ENCODE assay signal across 15 mouse cellular contexts in genomic region chr11:59289706-59290105, GRCm38 (mm10). TPM values are rescaled to one million over a fixed set of nuclear protein-coding genes. Genes with fewer than 3 reads are reported as not detected.
A peak's percentile ranks its signal among the peaks of the same experiment; 100 is the strongest.
DNase-seq lines count a peak whose midpoint lies in the region; ATAC-seq and TF ChIP-seq lines count a peak whose summit lies in the region.
"Had no signal": no experiment of that assay in that cellular context is flagged by ENCODE, and none has a peak within 500 bp of the region (broad histone marks: within the 10 kb centered on the region; RNA-seq: fewer than 3 reads in every experiment).

No protein-coding gene starts in this region.

- no peaks in the 10 kb centered on the region for H3K9me3 ChIP-seq in kidney, embryonic 14.5 days (ENCODE audit: control insufficient read depth, low read length)
- no peaks in the 10 kb centered on the region for H3K9me3 ChIP-seq in hindbrain, embryonic 14.5 days (ENCODE audit: control insufficient read depth, low read length)
- H3K9me3 ChIP-seq in midbrain, postnatal 0 days (ENCODE audit: low read length) = no peaks in the 10 kb centered on the region

- H3K27me3 ChIP-seq in kidney, embryonic 14.5 days (ENCODE audit: control insufficient read depth, insufficient read depth, low read length) = peaks cover 86% of the 10 kb centered on the region
- H3K27me3 ChIP-seq in hindbrain, embryonic 14.5 days (ENCODE audit: control insufficient read depth, insufficient read depth, low read length) = peaks cover 84% of the 10 kb centered on the region
- peaks cover 82% of the 10 kb centered on the region for H3K27me3 ChIP-seq in midbrain, postnatal 0 days (ENCODE audit: insufficient read depth, low read length)

- H3K27ac ChIP-seq in kidney, embryonic 14.5 days (ENCODE audit: low read depth, low read length) = no peak overlapping the region
- H3K27ac ChIP-seq in hindbrain, embryonic 14.5 days = no peak overlapping the region
- no peak overlapping the region for H3K27ac ChIP-seq in midbrain, postnatal 0 days (ENCODE audit: low read depth, low read length)

- no peak for DNase-seq in kidney, adult 8-10 months
- peak; percentile 20 for DNase-seq in c-Kit-positive CD71-positive TER-119-positive erythroid progenitor cells, embryonic 14.5 days (ENCODE audit: low spot score)
- no peak for DNase-seq in hindbrain, embryonic 14.5 days (ENCODE audit: low spot score)
- no peak for DNase-seq in midbrain, postnatal 0 days (ENCODE audit: low spot score)
- no peak for DNase-seq in frontal cortex, adult 2 months (ENCODE audit: extremely low spot score in 1 of 2, low spot score in 1 of 2)
- DNase-seq in urinary bladder, postnatal 14 days (ENCODE audit: low spot score) = no peak
- DNase-seq: adrenal gland, postnatal 10 days; gastrocnemius, postnatal 25 days; kidney, adult 18-20 months; right cerebral cortex, postnatal 25 days; thymus, postnatal 36 days had no signal

- H3K4me3 ChIP-seq in kidney, embryonic 14.5 days (ENCODE audit: low read length) = peak overlapping the region; percentile 13; the same call in 1 of the 2 replicates
- peak overlapping the region; percentile 26 for H3K4me3 ChIP-seq in hindbrain, embryonic 14.5 days (replicated peaks; ENCODE audit: low read length)
- peak overlapping the region; percentile 18; the same call in 1 of the 2 replicates for H3K4me3 ChIP-seq in midbrain, postnatal 0 days (ENCODE audit: low read depth, low read length)
- H3K4me3 ChIP-seq: myocyte had no signal

- no peak for ATAC-seq in kidney, embryonic 14.5 days (ENCODE audit: low FRiP score, low TSS enrichment)
- no peak for ATAC-seq in hindbrain, embryonic 14.5 days (ENCODE audit: low FRiP score)
- ATAC-seq in midbrain, postnatal 0 days (ENCODE audit: low FRiP score) = no peak
- ATAC-seq in megakaryocyte, adult 5-6 weeks (ENCODE audit: poor library complexity, severe bottlenecking) = no peak

- no peaks in the 10 kb centered on the region for H3K36me3 ChIP-seq in kidney, embryonic 14.5 days (ENCODE audit: control insufficient read depth, insufficient read depth, low read length)
- H3K36me3 ChIP-seq in hindbrain, embryonic 14.5 days (replicated peaks; ENCODE audit: control insufficient read depth, insufficient read depth) = no peaks in the 10 kb centered on the region
- H3K36me3 ChIP-seq in midbrain, postnatal 0 days (ENCODE audit: insufficient read depth, low read length) = no peaks in the 10 kb centered on the region

- no peak overlapping the region for H3K9ac ChIP-seq in kidney, embryonic 14.5 days (ENCODE audit: low read depth, low read length)
- H3K9ac ChIP-seq in hindbrain, embryonic 14.5 days = no peak overlapping the region
- H3K9ac ChIP-seq in midbrain, postnatal 0 days (replicated peaks; ENCODE audit: low read length, poor library complexity, severe bottlenecking) = no peak overlapping the region

- no peak for TF ChIP-seq CTCF in midbrain, postnatal 0 days (IDR thresholded peaks at IDR 0.05)

- under 1% methylated on average over 25 of the region's 25 CpGs for WGBS in kidney, embryonic 14.5 days
- under 1% methylated on average over 25 of the region's 25 CpGs for WGBS in hindbrain, embryonic 14.5 days
- 2% methylated on average over 23 of the region's 25 CpGs for WGBS in midbrain, postnatal 0 days

- H3K4me2 ChIP-seq in kidney, embryonic 14.5 days (replicated peaks; ENCODE audit: low read depth, low read length) = no peak overlapping the region
- peak overlapping the region; percentile 53 for H3K4me2 ChIP-seq in hindbrain, embryonic 14.5 days (replicated peaks)
- peak overlapping the region; percentile 39; the same call in 1 of the 2 replicates for H3K4me2 ChIP-seq in midbrain, postnatal 0 days (ENCODE audit: low read depth, low read length, poor library complexity, severe bottlenecking)

- peaks cover 9% of the 10 kb centered on the region; the same call in 1 of the 2 replicates for H3K4me1 ChIP-seq in kidney, embryonic 14.5 days (ENCODE audit: control insufficient read depth, insufficient read depth, low read length)
- H3K4me1 ChIP-seq in hindbrain, embryonic 14.5 days (replicated peaks; ENCODE audit: control insufficient read depth, insufficient read depth, low read length) = peaks cover 6% of the 10 kb centered on the region; the same call in 1 of the 2 replicates
- H3K4me1 ChIP-seq in midbrain, postnatal 0 days (ENCODE audit: insufficient read depth, low read length) = peaks cover 8% of the 10 kb centered on the region; the same call in 1 of the 2 replicates

RNA-seq across cellular contexts. Expression of gene Wnt3a, which starts 0.8 kb away (rescaled TPM):
- not detected in 2 replicates for polyA plus RNA-seq in kidney, embryonic 14.5 days (2014; fragmentation: Nextera tagmentation; extraction: Ambion mirVana)
- polyA plus RNA-seq in hindbrain, embryonic 14.5 days (2014; fragmentation: Nextera tagmentation; extraction: Ambion mirVana) = 0.40 and 0.43 TPM in 2 replicates
- 0.16 TPM in 1 of 2 replicates, not detected in the other for total RNA-seq in midbrain, postnatal 0 days (2014; rRNA removed)
- 0.10 TPM in 1 of 2 replicates, not detected in the other for polyA plus RNA-seq in midbrain, postnatal 0 days (2015; fragmentation: Nextera tagmentation; extraction: Ambion mirVana)
- 0.04 TPM in 1 of 2 replicates, not detected in the other for polyA plus RNA-seq in frontal cortex, adult 2 months (2012; rRNA removed)
- total RNA-seq in megakaryocyte, adult 5-6 weeks (2015) = not detected in 2 replicates
- not detected in 2 replicates for total RNA-seq in megakaryocyte, adult 5-6 weeks (2017)
- total RNA-seq: adrenal gland, postnatal 10 days; gastrocnemius, postnatal 25 days; left cerebral cortex, postnatal 25 days had no signal
- polyA plus RNA-seq: myocyte had no signal

RNA-seq across cellular contexts. Expression of gene Wnt9a, which starts 17.0 kb away (rescaled TPM):
- polyA plus RNA-seq in kidney, embryonic 14.5 days (2014; fragmentation: Nextera tagmentation; extraction: Ambion mirVana) = 0.64 and 0.85 TPM in 2 replicates
- 2.1 TPM in 2 replicates for polyA plus RNA-seq in hindbrain, embryonic 14.5 days (2014; fragmentation: Nextera tagmentation; extraction: Ambion mirVana)
- 4.2 and 5.6 TPM in 2 replicates for total RNA-seq in midbrain, postnatal 0 days (2014; rRNA removed)
- 2.3 and 2.9 TPM in 2 replicates for polyA plus RNA-seq in midbrain, postnatal 0 days (2015; fragmentation: Nextera tagmentation; extraction: Ambion mirVana)
- polyA plus RNA-seq in frontal cortex, adult 2 months (2012; rRNA removed) = 9.4 and 12.2 TPM in 2 replicates
- not detected in 2 replicates for total RNA-seq in megakaryocyte, adult 5-6 weeks (2015)
- total RNA-seq in megakaryocyte, adult 5-6 weeks (2017) = not detected in 2 replicates
